Mouse (Mus musculus) stomach, embryonic 15.5 days (tissue): Measurements from ENCODE around the gene Npr1. TPM values are rescaled to one million over a fixed set of nuclear protein-coding genes. Genes with fewer than 3 reads are reported as not detected.

Experiments used
- ATAC-seq: fragments of 200-750 bp; cut with Nextera tagmentation; 2 replicates; pipeline ENCODE4 v1.8.0; 2017; ENCODE audit warnings: low read depth, moderate number of reproducible peaks, moderate TSS enrichment; ENCODE audit not compliant: insufficient read depth, low FRiP score
- H3K27ac ChIP-seq: fragments of 300-500 bp; sonication (generic); 2 replicates; pipeline ENCODE4 v1.5.1; 2015; ENCODE audit warnings: mild to moderate bottlenecking, inconsistent platforms
- H3K27me3 ChIP-seq: fragments of 300-500 bp; sonication (generic); replicated peaks from 2 replicates; pipeline ENCODE4 v1.6.1; 2015; ENCODE audit warnings: inconsistent platforms
- H3K36me3 ChIP-seq: fragments of 300-500 bp; sonication (generic); 2 replicates; pipeline ENCODE4 v1.6.1; 2015; ENCODE audit warnings: inconsistent platforms
- H3K4me1 ChIP-seq: fragments of 300-500 bp; sonication (generic); 2 replicates; pipeline ENCODE4 v1.6.1; 2015; ENCODE audit warnings: inconsistent platforms
- H3K4me2 ChIP-seq: fragments of 300-500 bp; sonication (generic); 2 replicates; pipeline ENCODE4 v1.6.1; 2015; ENCODE audit warnings: mild to moderate bottlenecking, inconsistent platforms
- H3K4me3 ChIP-seq: fragments of 300-500 bp; sonication (generic); replicated peaks from 2 replicates; pipeline ENCODE4 v1.5.1; 2015; ENCODE audit warnings: inconsistent platforms
- H3K9ac ChIP-seq: fragments of 300-500 bp; sonication (generic); 2 replicates; pipeline ENCODE4 v1.6.1; 2015; ENCODE audit warnings: inconsistent platforms
- H3K9me3 ChIP-seq: fragments of 300-500 bp; sonication (generic); 2 replicates; pipeline ENCODE4 v1.6.1; 2016; ENCODE audit warnings: inconsistent platforms
- WGBS: fragments of 180-500 bp; shearing (Covaris S2); methylation state at CpG from one replicate; pipeline ENCODE4 v1.1.7; 2015; 5-methylcytosine and 5-hydroxymethylcytosine counted together
- polyA plus RNA-seq: library from polyadenylated mRNA; unstranded; fragments of >200 nt; fragmentation: Nextera tagmentation; extraction: Ambion mirVana; gene quantifications from 2 replicates; pipeline ENCODE4 v1.2.1, GENCODE M21; 2015

The Npr1 gene
- polyA plus RNA-seq, 1 experiment from 2014 or later = 5.7 TPM

DNA sequence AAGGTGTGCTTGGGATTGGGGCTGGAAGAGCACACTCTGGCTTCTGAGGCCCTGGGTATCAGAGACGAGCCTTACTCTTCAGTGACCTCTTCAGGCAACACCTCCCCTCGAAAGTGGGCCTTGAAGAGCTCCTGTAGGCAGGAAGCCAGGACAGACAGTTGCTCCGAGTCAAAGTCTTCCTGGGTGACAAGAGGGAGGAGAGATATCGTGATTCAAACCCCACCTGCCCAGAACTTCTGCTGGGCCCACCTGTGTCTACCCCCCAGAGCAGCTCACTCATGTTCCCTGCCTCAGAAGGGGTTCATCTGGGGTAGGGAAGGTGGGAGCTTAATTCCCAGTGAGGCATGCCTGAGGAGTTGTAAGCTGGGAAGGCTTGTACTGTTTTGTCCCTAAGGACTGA is 64.7 kb downstream of the Npr1 start:
- Histone ChIP-seq H3K4me1 (no peaks in the 10 kb centered on the region), H3K27ac (no peak overlapping the region), H3K36me3 (peaks cover 66% of the 10 kb centered on the region), H3K9ac (no peak overlapping the region), H3K27me3 (no peaks in the 10 kb centered on the region), H3K9me3 (no peaks in the 10 kb centered on the region), H3K4me2 (no peak overlapping the region), H3K4me3 (no peak overlapping the region)
- WGBS = 66% methylated on average over 4 of the region's 4 CpGs
- no peak for ATAC-seq

Other genes with a start within 250 kb of the Npr1 start
- gene Jtb, start 234.3 kb downstream of the Npr1 start, polyA plus RNA-seq = 109 and 115 TPM in 2 replicates
- 21.4 and 22.5 TPM in 2 replicates for gene Creb3l4, start 222.4 kb downstream of the Npr1 start, polyA plus RNA-seq
- 104 and 111 TPM in 2 replicates for gene Slc39a1, start 217.7 kb downstream of the Npr1 start, polyA plus RNA-seq
- 16.5 and 22.3 TPM in 2 replicates for gene Crtc2, start 211.7 kb downstream of the Npr1 start, polyA plus RNA-seq
- 4.0 and 4.2 TPM in 2 replicates for gene Dennd4b, start 200.7 kb downstream of the Npr1 start, polyA plus RNA-seq
- gene Gatad2b, start 172.7 kb downstream of the Npr1 start, polyA plus RNA-seq = 10.5 and 10.8 TPM in 2 replicates
- 14.5 and 16.1 TPM in 2 replicates for gene Slc27a3, start 75.9 kb downstream of the Npr1 start, polyA plus RNA-seq
- gene Ints3, start 32.2 kb downstream of the Npr1 start, polyA plus RNA-seq = 27.0 and 29.2 TPM in 2 replicates
- 151 and 168 TPM in 2 replicates for gene Ilf2, start 10.3 kb upstream of the Npr1 start, polyA plus RNA-seq
- gene Snapin, start 25.2 kb upstream of the Npr1 start, polyA plus RNA-seq = 71.6 and 78.5 TPM in 2 replicates
- gene Chtop, start 43.6 kb upstream of the Npr1 start, polyA plus RNA-seq = 126 and 134 TPM in 2 replicates
- gene S100a1, start 48.5 kb upstream of the Npr1 start, polyA plus RNA-seq = 66.9 and 75.9 TPM in 2 replicates
- 34.7 and 39.0 TPM in 2 replicates for gene S100a13, start 48.6 kb upstream of the Npr1 start, polyA plus RNA-seq
- 43.9 and 74.6 TPM in 2 replicates for gene S100a14, start 61.0 kb upstream of the Npr1 start, polyA plus RNA-seq
- gene S100a16, start 71.4 kb upstream of the Npr1 start, polyA plus RNA-seq = 225 and 274 TPM in 2 replicates
- 0.77 and 1.2 TPM in 2 replicates for gene S100a3, start 94.7 kb upstream of the Npr1 start, polyA plus RNA-seq
- gene S100a2, start 124.4 kb upstream of the Npr1 start, polyA plus RNA-seq = not detected in 2 replicates
- not detected in 2 replicates for gene Gm42674, start 136.0 kb upstream of the Npr1 start, polyA plus RNA-seq
- 13.0 and 13.6 TPM in 2 replicates for gene S100a4, start 137.9 kb upstream of the Npr1 start, polyA plus RNA-seq
- 4.5 and 6.5 TPM in 2 replicates for gene S100a5, start 142.7 kb upstream of the Npr1 start, polyA plus RNA-seq
- 503 and 642 TPM in 2 replicates for gene S100a6, start 147.0 kb upstream of the Npr1 start, polyA plus RNA-seq
- 0.61 and 2.8 TPM in 2 replicates for gene S100a7a, start 188.2 kb upstream of the Npr1 start, polyA plus RNA-seq
- gene S100a8, start 203.1 kb upstream of the Npr1 start, polyA plus RNA-seq = 295 and 384 TPM in 2 replicates
- 183 and 235 TPM in 2 replicates for gene S100a9, start 229.9 kb upstream of the Npr1 start, polyA plus RNA-seq